Mouse (Mus musculus) CH12.LX (cell line): ENCODE data around the gene Clp1.

Experiments
- CTCF ChIP-seq, 2 experiments: IDR thresholded peaks in 1 of 2; conservative IDR thresholded peaks in 1 of 2; 2 replicates each; pipeline ENCODE4 v1.5.1; 2011 to 2012; ENCODE audit warnings: low read depth in 2 of 2, low read length in 2 of 2, improper control_type of control experiment in 1 of 2, inconsistent platforms in 1 of 2, mild to moderate bottlenecking in 1 of 2, moderate library complexity in 1 of 2
- MAX ChIP-seq: IDR thresholded peaks from 2 replicates; pipeline ENCODE4 v1.6.1; 2011; ENCODE audit warnings: low read length, improper control_type of control experiment
- ZKSCAN1 ChIP-seq: IDR thresholded peaks from 2 replicates; pipeline ENCODE4 v1.6.1; 2012; ENCODE audit warnings: low read depth, inconsistent platforms, low read length, improper control_type of control experiment, borderline replicate concordance

GRCm38 (mm10) chr2:84705295-84705694 lies 21.9 kb downstream of the Clp1 start:
- TF ChIP-seq MAX (no peak), CTCF (conservative IDR thresholded peaks at IDR 0.05 in 1 of 2, IDR thresholded peaks at IDR 0.05 in 1 of 2; ENCODE audit: low read depth in 2 of 2, low read length in 2 of 2) (no peak), ZKSCAN1 (no peak)
